Mouse (Mus musculus) gastrocnemius, adult 18-20 months (tissue): ENCODE measurements around the gene Snx32. TPM values are rescaled to one million over a fixed set of nuclear protein-coding genes. Genes with fewer than 3 reads are reported as not detected.
"Not testable (repeated sequence)": the region's sequence is repeated elsewhere in the genome, so short reads cannot be mapped to it uniquely, and the experiment has no call there.

Experiments used
- DNase-seq: peaks from one replicate; pipeline ENCODE4 v3.0.0; 2021; ENCODE audit warnings: low spot score
- total RNA-seq, 2 experiments: library from RNA; stranded (reverse); gene quantifications; 2 replicates each; pipeline ENCODE4 v1.2.3; 2021

Snx32 gene
- total RNA-seq, 2 experiments from 2014 or later, result 5.5 to 5.8 TPM

- no peak for DNase-seq
Measured at GRCm38 (mm10) chr19:5512091-5513004, 2.0 kb upstream of the Snx32 start.

GRCm38 (mm10) chr19:5511074-5511632, 815 bp upstream of the Snx32 start:
- DNase-seq, result no peak

GRCm38 (mm10) chr19:5503687-5504086, 6.7 kb downstream of the Snx32 start, which contains the start of gene 1700020D05Rik:
TSS of gene 1700020D05Rik (minus strand) at chr19:5503787.
- DNase-seq, result no peak

GRCm38 (mm10) chr19:5500330-5500875, 9.9 kb downstream of the Snx32 start:
- DNase-seq, result no peak

GRCm38 (mm10) chr19:5496052-5496370, 14.3 kb downstream of the Snx32 start:
- no peak for DNase-seq

GRCm38 (mm10) chr19:5495353-5496051, 14.8 kb downstream of the Snx32 start:
- no peak for DNase-seq

GRCm38 (mm10) chr19:5494314-5494713, 16.0 kb downstream of the Snx32 start:
- DNase-seq, result no peak

GRCm38 (mm10) chr19:5493301-5493721, 17.0 kb downstream of the Snx32 start:
- not testable (repeated sequence) for DNase-seq

GRCm38 (mm10) chr19:5492641-5493040, 17.7 kb downstream of the Snx32 start:
- no peak for DNase-seq

GRCm38 (mm10) chr19:5490898-5491708, 19.2 kb downstream of the Snx32 start:
- peak; percentile 90 for DNase-seq

GRCm38 (mm10) chr19:5490313-5490897, 19.9 kb downstream of the Snx32 start, which contains the start of gene Cfl1:
TSS of gene Cfl1 (plus strand) at chr19:5490455.
- peak; percentile 95 for DNase-seq

GRCm38 (mm10) chr19:5489721-5490120, 20.6 kb downstream of the Snx32 start:
- DNase-seq, result not testable (repeated sequence)

- DNase-seq, result peak; percentile 98
Measured at GRCm38 (mm10) chr19:5488878-5489571, 21.3 kb downstream of the Snx32 start.

- DNase-seq, result peak; percentile 97
Measured at GRCm38 (mm10) chr19:5487768-5488550, 22.4 kb downstream of the Snx32 start, which contains the start of gene Mus81. TSS of gene Mus81 (minus strand) at chr19:5488402.

- DNase-seq, result no peak
Measured at GRCm38 (mm10) chr19:5486771-5487170, 23.6 kb downstream of the Snx32 start.

- no peak for DNase-seq
Measured at GRCm38 (mm10) chr19:5486286-5486685, 24.1 kb downstream of the Snx32 start.

GRCm38 (mm10) chr19:5485821-5486220, 24.5 kb downstream of the Snx32 start:
- DNase-seq, result no peak

GRCm38 (mm10) chr19:5485371-5485770, 25.0 kb downstream of the Snx32 start:
- no peak for DNase-seq

- DNase-seq, result no peak
Measured at GRCm38 (mm10) chr19:5484496-5484895, 25.8 kb downstream of the Snx32 start.
